Mouse (Mus musculus) heart, adult 18-20 months (tissue): ENCODE data around the gene Slc19a3. TPM values are rescaled to one million over a fixed set of nuclear protein-coding genes. Genes with fewer than 3 reads are reported as not detected.
A peak's percentile ranks its signal among the peaks of the same experiment; 100 is the strongest.

ENCODE experiments used
- DNase-seq, 2 experiments: peaks; one replicate each; pipeline ENCODE4 v3.0.0; 2021 to 2022; ENCODE audit warnings: mixed read lengths in 1 of 2
- long read RNA-seq, 2 experiments: library from polyadenylated mRNA; stranded (forward); transcript quantifications; one replicate each; pipeline ENCODE4 v2.0.0; 2021
- total RNA-seq, 2 experiments: library from RNA; stranded (reverse); gene quantifications; 2 replicates each; pipeline ENCODE4 v1.2.3; 2021

Slc19a3 gene
- total RNA-seq: under 1 TPM; 0.51 to 0.55 TPM
- long read RNA-seq, experiment 1: 0 reads
- long read RNA-seq, experiment 2: 0 reads

DNA sequence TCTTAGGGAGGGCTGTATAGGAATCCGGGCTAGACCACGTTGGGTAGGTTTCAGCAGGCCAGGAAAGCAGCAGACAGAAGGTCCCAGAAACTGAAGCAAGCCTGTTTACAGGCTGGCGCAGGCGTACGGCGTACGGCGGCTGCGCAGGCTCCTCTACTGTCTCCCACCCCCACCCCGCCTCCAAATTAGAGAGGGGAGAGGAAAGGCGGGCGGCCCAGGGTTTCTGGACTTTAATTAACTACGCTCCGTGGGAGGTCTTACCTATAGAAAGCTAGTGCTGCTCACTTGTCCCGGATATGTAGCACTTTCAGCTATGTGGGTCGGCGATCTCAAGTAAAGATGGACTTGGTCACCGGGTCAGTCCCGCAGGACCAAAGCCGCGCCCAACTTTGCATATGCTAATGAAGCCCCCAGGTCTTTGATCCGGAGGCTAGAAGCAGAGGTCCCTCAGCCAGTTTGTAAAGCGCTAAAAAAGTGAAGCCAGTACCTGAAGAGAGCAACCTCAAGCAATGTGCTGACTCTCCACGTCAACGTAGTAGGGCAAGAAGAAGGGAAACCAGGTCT is at the start of gene Slc19a3:
Gene Slc19a3 (minus strand): TSS at position 340 of the 564 bp plus-strand sequence.
- peak; percentile 24 to 51 for DNase-seq

DNA sequence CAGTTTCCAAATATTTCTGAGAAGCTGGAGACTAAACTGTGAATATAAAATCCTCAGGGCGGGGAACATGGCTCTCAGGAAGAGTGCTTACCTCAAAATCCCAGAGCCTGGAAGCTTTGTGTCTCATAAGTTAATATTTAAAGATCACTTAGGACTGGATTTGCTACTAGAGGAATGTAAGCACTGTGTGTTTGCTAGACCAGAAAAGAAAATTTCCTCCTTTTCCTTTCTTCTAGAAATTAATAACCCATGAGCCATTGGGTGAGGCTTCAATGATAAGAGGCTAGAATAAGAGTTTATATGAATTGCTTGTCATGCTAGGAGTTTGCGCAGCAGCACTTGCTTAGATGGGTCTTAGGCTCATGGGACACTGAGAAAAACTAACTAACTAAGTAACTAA is 46.5 kb upstream of the Slc19a3 start:
- no peak for DNase-seq

DNA sequence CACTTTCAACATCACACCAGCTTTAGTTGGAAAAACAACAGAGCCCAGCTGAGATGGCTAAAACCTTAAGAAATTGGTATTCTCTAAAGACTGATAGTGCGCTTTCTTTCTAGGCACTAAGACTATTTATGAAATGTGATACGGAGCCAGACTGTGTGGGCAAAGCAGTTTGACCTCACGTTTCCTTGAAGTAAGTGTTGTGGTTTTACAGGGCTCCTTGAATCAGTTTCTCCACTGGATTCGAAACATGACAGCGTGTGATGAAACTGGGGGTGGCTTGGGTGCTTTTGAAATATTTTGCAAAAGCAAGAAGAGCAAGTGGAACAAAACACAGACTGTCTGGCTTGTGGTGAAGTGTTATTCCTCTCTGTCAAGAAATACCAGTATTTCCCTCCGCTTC is 38.8 kb upstream of the Slc19a3 start:
- no peak for DNase-seq

DNA sequence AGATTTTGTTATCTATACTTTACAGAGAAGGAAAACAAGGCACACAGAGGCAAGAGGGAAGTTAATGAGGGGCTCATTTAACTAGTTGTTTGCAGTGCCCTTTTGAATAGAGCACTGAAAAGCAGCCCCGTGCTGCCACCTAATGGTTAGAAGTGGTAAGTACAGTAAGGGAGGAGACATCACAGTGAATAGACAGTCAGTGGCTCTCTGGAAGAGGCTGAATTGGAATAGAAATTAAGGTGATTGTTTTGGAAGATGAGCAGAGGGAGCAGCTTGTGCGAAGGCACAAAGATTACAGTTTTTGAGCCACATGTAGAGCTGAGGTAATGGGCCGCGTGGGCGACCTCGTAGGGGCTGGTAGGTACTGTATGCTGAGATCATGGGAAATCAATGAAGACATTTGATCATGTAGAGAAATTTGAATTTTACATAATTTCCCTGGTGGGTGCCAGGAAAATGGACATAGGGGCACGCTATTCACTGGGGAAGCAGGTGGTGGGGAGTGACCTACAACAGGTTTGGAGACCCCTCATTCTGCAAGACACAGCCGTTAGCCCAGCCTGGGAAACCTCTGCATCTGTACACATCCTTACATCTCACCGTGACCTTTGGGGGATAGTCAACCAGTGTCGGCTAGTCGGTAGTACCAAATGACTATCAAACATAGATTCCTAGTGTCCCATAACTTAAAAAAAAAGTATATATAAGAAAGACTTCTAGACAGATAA is 38.1 kb upstream of the Slc19a3 start:
- peak in 1 of 2 experiments; percentile 30 for DNase-seq

DNA sequence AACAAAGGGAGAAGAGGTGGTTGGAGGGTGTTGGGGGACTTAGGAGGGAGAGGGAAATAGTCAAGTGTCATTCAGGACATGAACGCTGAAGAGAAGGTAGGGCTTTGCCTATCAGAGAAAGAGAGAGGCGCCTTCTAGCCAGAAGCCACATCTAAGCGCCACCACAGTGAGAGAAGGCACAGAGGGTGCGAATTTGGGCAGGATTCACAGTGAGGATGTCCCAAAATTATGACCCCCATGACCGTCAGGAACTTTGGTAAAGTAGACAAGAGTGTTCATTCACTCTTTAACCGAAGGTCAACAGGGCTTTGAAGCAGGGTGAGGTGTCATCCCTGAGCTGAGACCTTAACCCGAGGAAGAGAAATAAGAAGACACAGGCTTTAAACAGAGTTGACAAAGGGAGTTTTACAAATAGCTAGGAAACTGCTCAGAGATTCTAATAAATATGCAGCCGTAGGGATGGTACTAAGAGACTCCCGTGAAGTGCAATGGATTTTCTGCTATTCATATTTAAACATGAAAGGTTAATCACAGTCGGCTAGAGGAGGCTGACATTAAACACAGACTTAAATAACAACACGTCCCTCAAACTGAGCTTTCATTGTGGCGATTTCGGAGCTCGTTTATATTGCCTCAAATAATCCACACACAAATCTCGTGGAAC is 37.4 kb upstream of the Slc19a3 start:
- no peak for DNase-seq

DNA sequence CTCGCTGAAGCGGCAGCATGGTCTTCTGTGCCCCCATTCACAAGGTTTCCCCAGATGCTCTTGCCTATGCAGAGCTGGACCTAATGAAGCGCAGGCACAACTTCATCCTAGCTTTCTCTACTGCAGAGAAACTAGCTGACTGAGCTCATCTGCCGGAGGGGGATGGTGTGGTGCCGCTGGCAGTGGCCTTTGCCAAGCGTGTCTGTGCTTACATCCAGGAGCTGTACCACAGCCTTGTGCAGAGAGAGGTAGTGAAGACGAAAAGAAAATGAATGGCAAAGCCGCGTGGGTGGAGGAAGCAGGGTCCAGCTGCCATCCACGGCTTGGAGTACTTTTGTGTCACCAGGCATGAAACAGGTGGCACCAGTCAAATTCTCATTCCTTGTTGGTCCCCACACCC is 29.0 kb upstream of the Slc19a3 start:
- no peak for DNase-seq

DNA sequence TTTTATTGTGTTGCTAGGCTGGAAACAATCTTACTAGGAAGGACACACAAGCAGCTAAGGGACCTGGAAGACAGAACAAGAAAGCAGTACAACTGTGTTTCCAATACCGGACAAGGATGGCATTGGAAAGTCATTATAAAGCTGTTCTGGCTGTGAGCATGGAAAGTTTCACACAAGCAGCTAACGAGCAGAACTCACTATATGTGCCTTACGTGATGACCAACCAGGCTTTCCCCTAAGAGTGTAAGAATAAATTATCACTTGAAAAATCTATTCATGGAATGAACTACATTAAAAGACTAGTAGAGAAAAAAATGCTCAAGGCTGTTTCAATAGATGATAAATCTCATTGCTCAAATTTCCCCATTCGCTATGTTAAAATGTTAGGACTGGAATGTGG is 28.3 kb upstream of the Slc19a3 start:
- DNase-seq: no peak

DNA sequence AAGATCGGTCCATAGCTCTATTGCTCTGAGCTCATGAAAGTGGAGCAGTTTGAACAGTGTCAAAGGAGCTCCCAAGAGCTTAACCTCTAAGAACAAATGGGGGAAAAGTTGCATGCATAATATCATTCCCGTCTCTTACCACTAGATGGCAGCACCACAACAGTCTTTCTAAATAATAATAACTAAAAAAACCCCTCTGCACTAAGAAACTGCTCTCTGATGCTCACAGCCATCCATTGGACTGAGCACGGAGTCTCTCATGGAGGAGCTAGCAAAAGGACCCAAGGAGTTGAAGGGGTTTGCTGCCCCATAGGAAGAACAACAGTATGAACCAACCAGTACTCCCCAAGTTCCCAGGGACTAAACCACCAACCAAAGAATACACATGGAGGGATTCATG is 26.6 kb upstream of the Slc19a3 start:
- DNase-seq: peak in 1 of 2 experiments; percentile 41

DNA sequence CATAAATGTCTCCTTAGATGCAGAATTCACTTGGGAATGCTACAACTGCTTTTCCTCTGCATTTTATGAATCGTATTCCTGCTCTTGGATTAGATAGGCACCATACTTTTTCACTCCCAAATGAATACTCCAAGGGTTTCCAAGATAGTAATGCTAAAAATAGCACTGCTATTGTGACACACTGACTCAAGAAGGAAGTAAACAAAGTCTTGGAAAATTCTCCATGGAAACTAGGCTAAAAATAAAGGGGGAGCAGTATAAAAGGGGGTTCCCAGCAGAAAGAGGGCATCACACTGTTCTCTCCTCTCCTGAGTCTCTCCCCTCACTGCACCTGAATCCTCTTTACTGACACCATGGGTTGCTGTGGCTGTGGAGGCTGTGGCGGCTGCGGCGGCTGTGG is 22.4 kb upstream of the Slc19a3 start, which contains the start of gene Krtap28-13:
Gene Krtap28-13 (plus strand): TSS at position 288 of the 400 bp plus-strand sequence.
- DNase-seq: no peak

DNA sequence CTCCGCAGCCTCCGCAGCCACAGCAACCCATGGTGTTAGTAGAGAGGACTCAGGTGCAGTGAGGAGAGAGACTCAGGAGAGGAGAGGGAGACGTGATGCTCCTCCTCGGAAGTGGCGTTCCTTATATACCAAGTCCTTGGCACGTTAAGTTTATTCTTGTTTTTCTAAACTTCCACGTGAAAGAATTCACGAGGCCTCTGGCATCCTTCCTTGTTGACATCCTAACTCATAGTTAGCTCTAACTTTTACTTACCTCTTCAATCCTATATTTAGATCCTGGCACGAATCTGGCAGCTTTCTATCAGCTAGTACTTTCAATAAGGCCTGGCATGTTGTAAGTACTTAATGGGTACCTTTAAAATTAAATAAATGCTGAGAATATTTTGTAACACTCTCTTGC is 21.0 kb upstream of the Slc19a3 start, which contains the start of gene A030005K14Rik:
Gene A030005K14Rik (minus strand): TSS at position 101 of the 400 bp plus-strand sequence.
- no peak for DNase-seq

DNA sequence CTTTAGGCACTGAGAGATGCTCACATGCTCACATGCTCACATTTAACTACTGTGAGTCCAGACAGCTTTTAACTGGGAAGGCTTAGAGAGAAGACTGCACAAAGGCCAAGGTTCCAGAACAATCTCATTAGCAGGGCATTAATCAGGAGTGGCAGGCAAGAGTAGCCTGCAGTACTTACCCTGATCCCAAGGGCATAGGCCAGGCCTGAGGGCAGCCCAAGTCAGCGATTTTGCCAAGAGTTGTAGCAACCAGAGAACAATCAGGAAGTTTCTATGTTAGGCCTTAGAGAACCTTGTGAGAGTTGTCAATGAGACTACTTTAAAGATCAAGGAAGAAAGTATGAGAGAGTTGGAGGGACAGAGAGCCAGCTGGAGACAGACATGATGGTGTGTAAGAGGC is 20.2 kb upstream of the Slc19a3 start:
- no peak for DNase-seq

DNA sequence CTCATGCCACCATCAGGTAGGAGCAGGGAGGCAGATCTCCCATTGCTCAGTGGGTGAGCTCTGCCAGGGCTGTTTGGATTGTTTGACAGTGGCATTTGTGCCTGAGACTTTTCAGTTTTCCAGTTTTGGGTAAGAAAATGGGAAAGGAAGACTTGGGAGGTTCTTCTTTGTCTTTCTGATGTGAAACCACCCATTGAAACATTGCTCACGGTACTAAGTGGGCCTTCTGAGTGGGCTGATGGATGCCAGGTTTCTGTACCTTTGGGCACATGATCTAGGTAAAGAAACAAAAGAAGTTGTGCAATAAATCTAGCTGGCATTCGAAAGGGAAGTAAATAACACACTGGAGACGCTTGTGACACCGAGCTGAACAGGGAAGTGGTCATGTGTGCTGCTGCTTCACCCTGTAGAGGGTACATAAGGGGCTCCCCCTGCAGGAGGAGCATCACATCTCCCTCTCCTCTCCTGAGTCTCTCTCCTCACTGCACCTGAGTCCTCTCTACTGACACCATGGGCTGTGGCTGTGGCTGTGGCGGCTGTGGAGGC is 6.7 kb upstream of the Slc19a3 start, which contains the start of gene Gm47969:
Gene Gm47969 (plus strand): TSS at position 51 of the 546 bp plus-strand sequence.
- DNase-seq: no peak

DNA sequence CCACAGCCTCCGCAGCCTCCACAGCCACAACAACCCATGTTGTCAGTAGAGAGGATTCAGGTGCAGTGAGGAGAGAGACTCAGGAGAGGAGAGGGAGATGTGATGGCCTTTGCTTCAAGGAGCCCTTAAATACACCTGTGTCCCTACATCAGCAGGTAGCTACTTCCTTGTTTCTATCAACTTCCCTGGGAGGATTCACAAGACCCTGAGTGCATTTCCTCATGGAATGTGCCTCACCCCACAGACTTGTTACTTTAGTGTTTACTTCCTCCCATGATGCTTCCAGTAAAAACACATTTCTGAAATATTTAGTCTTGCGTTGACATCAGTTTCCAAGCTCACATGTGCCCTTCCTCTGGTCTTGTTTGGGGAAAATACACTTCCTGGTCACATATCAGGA is 4.1 kb upstream of the Slc19a3 start, which contains the start of gene Krtap28-10:
Gene Krtap28-10 (minus strand): TSS at position 101 of the 400 bp plus-strand sequence.
- DNase-seq: no peak

DNA sequence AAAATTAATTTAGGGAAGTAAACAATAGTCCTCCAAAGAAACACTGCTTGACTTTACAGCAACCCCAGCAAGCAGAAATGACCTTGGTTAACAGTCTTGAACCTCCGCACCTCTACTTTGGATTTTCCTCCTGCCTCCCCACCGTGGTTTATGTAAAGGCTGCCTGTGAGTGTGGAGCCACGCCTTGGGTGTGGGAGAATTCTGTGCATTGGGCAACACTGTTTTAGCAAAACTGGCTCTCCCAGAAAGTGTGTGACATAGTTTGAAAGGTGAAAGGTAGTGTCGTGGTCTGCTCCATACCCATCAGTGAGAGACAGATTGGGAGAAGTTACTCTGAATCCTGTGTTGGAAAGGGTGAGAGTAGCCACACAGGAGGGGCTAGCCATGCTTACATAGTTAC is 832 bp upstream of the Slc19a3 start:
- DNase-seq: no peak

DNA sequence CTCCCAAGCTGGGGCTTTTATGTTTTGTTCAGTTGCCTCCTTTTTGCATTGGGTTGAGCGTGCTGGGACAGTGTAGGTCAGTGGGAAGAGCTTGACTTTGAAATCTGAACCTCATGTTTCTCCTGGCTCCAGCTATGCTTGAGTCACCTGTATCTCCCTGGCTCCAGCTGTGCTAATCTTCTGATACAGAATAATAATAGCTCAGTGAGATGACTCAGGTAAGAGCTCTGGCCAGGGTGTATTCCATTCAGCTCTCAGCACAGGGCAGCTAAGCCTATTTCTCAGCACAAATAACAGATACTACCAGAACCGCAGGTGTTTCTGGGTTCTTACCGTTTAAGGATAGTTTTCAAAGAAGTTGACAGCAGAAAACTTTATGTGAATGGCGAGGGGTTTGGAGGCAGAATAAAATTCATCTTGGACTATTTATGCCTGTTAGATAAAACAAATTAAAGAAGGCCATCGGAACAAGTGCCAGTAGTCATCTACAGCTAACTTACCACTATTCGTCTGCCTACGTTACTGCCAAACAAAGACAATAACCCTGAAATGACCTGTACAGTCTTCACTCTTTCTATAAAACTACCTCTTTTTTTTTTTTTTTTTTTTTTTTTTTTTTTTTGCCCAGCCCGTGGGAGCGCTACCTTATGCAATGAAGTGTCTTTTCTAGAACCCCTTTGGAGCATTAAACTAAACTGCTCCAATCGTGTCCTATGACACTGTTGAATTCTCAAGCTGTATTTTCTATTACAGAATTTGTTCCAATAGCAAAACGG is 1.2 kb downstream of the Slc19a3 start:
- DNase-seq: no peak

DNA sequence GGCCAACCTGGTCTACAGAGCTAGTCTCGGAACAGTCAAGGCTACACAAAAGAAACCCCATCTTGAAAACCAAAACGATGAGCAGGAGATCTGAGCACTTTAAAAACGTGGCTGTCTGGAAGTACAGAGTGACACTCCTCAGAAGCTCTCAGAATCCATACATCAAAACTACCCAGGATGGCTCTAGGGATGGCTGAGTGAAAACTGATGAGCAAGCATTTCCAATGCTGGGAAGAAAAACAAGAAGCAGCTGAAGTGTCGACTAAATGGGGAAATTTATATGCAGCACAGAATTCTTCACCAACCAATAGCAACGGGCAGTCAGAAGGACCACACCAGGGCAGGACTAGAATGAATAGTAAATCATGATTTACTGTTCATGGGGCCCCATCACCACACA is 3.7 kb downstream of the Slc19a3 start:
- DNase-seq: no peak

DNA sequence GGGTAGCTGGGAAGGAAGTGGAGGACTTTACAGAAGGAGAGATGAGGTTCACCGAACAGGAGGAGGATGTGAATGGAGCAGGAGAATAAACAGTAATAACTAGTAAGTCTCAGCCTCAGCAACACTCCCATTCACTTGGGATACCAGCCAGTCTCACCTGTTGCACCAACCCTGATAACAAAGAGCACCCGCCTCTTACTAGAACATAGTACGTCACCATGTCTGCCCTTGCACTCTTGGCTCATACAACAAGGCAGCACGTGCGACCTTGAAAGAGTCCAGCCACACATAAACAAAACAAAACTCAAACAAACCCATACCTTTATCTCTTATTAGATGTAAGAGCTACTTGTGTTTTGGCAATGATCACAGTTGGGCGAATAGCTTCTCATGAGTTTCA is 5.7 kb downstream of the Slc19a3 start:
- no peak for DNase-seq

DNA sequence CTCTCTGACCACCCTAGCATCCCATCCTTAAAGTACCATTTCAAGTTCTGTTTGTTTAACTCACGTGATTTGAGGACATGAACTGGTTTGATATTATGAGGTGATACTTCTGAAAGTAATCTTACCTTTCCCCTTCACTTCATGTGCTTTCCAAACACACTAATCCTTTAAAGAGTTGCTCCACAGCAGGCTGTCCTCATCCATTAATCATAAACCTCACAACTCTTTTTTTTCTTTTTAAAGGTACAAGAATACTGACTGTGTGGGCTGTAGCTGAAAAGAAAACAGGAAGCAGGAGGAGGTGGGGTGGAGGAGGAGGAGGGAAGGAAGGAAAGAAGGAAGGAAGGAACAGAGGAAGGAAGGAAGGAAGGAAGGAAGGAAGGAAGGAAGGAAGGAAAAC is 6.3 kb downstream of the Slc19a3 start:
- no peak for DNase-seq

DNA sequence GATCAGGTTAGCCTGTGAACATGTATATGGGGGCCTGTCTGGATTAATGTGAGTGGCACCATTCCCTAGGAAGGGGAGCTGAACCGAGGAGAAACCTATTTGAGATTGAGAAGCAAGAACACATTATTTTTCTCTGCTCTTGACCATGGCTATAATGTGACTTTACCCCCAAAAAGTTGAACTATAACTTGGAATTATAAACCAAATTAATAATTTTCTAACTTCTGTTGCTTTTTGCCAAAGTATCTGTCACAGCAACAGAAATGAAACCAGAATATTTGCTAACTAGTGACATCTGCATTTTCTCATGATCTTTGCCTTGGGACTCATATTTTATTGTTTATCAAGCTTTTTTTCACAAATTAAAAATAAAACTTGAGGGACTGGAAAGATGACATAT is 21.7 kb downstream of the Slc19a3 start:
- DNase-seq: no peak

DNA sequence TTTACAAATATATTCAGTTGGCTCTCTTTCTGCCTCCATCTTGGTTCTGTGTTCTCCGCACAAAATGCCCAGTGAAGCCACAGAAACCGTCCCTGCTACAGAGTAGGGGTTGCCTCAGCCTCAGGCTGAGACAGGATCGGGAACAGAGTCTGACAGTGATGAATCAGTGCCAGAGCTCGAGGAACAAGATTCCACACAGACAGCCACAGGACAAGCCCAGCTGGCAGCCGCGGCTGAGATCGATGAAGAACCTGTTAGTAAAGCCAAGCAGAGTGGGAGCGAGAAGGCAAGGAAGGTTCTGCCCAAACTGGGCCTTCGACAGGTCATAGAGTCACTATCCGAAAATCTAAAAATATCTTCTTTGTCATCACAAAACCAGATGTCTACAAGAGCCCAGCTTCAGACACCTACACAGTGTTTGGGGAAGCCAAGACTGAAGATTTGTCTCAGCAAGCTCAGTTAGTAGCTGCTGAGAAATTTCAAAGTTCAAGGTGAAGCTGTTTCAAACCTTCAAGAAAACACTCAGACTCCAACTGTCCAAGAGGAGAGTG is 22.8 kb downstream of the Slc19a3 start:
- DNase-seq: no peak

DNA sequence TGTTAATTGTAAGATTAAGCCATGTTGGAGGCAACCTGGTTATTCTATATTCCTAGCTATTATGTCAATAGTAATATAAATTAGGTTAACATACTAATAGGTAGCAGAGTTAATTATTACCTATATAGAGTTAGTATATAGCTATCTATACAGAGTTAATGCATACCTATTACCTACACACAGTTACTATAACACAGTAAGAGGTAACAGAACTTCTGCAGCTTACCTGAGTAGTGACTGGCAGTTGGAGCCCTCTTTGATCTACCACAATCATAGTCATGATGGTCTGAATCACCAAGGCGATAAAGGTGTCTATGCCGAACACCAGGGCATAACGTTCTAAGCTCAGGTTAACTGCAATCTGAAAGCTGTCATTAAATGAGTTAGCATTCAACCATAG is 23.8 kb downstream of the Slc19a3 start:
- DNase-seq: no peak

DNA sequence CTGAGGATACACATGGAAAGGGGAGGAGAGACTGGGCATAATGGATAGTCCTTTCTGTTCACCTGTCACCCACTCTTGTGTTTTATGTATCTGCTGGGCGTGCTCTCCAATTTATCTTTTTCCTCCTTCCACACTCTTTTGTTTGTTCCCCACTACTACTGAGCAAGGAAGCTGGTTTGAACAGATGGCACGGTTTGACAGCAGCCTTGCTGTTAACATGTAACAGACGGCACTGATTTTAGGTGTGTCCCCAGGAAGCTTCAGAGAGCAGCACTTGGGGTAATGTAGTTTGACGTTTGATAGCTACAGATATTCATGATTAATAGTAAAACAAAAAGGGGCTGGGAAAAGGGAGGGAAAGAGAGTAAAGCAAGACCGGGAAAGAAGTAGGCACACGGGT is 30.8 kb downstream of the Slc19a3 start:
- no peak for DNase-seq
